Mouse (Mus musculus) ES-Bruce4 (cell line): ENCODE results near the gene Gsc2.

Experiments
- CTCF ChIP-seq: IDR thresholded peaks from one replicate; pipeline ENCODE4 v1.8.1; 2011; ENCODE audit warnings: low read depth, low read length
- EP300 ChIP-seq: IDR thresholded peaks from 2 replicates; pipeline ENCODE4 v1.6.1; 2011; ENCODE audit warnings: low read depth, low read length; ENCODE audit not compliant: insufficient read depth
- POLR2A ChIP-seq: IDR thresholded peaks from one replicate; pipeline ENCODE4 v1.8.1; 2011; ENCODE audit warnings: low read length; ENCODE audit not compliant: insufficient read depth

- TF ChIP-seq POLR2A (no peak), CTCF (no peak), EP300 (no peak)
These were observed 21.9 kb upstream of the Gsc2 start for GRCm38 (mm10) chr16:17936776-17937175.
